Mouse (Mus musculus) frontal cortex, postnatal 10 days (tissue): ENCODE measurements around the gene Kcnk18.

Source experiments
- DNase-seq, 2 experiments: peaks; one replicate each; pipeline ENCODE4 v3.0.0; 2022; ENCODE audit warnings: low spot score in 2 of 2, mixed read lengths in 1 of 2

Kcnk18 gene

GRCm38 (mm10) chr19:59218991-59219390, at the start of gene Kcnk18:
Gene Kcnk18 (plus strand): TSS chr19:59219214.
- no peak for DNase-seq

- DNase-seq: no peak
Observed at GRCm38 (mm10) chr19:59169936-59170765, 48.9 kb upstream of the Kcnk18 start, which contains the start of gene Vax1. Gene Vax1 (minus strand): TSS chr19:59170056.

DNA sequence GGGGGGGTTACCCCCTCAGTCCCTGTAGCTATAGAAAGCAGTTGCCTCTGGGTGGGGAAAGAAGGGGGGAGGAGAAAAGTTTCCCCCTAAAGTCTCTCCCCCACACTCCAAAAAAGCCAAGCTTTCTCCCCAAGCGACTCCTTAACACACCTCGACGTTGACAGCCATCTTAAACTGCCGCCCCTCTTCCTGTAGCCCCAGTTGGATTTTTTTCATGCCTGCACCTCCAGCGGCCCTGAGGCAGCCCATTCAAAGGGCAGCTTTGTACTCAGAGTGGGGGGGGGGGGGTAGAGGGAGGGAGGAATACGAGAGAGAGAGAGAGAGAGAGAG, 48.3 kb upstream of the Kcnk18 start:
- DNase-seq: no peak

DNA sequence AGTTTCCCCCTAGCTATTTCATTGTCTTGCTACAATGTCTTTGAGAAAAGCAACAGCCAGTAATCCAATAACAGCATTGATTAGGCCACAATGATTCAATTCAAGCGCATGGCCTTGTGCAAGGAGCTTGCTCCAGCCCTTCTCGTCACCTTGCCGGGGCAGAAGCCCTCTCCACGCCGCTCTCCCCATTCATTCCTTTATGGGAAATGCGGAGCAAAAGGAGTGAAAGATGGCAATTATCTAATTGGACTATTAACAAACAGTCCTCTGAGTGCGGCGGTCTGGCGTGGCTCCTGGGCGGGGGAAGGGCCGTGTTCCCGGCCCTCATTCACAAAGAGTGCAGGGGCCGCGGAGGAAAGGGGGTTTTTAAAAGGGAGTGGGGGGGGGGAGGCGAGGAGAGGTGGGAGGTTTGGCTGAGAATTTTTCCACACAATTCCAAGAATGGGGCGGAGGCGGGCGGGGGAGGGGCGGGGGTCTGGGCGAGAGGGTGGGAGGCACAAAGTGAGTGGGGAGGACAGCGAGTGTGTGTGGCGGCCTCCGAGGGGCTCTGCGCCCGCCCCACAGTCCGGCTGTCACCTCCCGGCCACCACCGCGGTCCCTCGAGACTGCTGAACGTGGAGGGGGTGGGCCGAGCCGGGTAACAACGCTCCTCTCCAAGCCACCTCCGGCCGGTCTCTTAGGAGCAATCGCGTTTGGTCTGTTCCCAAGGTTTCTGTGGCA, 47.7 kb upstream of the Kcnk18 start:
- no peak for DNase-seq

GRCm38 (mm10) chr19:59171871-59172245, 47.2 kb upstream of the Kcnk18 start:
- DNase-seq: no peak

GRCm38 (mm10) chr19:59172781-59173180, 46.2 kb upstream of the Kcnk18 start:
- no peak for DNase-seq

DNA sequence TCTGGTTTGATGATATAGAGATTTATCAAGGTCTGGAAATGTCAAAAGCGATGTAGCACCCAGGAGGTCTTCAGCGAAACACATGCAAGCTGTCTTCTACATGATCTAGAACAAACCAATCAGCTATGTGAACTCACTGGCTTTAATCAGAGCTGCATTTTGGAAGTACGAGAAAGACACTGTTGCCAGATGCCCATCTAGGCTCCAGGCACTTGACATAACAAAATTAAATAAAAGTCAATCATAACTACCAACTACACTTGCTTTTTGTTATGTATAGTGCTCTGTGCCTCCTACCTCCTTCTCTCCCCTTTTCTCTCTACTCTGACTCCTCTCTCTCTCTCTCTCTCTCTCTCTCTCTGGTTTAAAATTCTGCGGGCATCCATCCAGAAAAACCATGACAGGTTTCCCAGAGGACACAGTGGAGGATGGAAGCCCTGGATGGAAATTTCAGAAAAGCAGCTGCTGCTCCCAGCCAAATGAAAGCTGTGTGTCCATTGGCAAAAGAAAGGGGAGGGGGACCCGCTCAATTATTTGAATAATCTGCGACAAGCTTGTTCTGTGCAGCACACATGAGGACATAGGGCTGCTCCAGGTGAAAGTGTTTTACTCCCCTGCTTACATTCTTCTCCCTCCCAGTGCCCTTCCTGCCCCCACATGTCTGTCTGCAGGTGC, 45.5 kb upstream of the Kcnk18 start:
- DNase-seq: no peak

DNA sequence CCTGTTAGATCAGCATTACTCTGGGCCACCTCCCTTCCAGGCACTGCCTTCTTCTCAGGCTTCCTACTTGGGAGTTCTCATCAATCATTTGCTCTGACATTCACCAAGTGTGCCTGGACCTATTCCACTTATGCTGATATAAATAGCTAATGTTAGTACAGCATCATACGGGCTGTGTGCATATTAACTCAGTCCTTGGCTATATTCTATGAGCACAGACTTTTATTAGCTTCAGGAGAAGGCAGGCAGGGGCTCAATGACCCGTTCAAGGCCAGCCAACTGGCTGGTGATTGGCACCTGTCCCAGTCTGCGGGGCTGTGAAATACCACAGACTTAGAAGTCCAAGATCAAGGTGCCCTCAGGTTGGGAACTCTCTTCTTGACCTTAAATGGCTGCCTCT, 35.0 kb upstream of the Kcnk18 start:
- DNase-seq: no peak

DNA sequence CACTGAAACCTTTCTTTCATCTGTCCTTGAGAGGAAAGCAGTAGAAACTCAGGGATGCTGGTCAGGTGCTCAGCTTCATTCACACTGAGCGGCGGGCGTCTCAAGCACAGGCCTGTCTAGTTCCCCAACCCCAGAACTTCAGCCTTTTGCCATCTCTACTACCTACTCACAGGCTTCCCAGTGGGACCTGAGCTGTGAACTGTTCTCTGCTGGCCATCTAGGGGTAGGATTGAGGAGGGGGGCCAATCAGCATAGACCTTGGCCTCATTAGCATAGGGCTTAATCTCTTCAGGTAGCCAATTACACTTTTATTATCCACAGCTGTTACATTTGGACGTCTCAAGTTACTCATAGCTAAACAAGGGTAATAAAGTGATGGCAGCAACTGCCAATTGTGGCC, 30.0 kb upstream of the Kcnk18 start:
- DNase-seq: no peak

DNA sequence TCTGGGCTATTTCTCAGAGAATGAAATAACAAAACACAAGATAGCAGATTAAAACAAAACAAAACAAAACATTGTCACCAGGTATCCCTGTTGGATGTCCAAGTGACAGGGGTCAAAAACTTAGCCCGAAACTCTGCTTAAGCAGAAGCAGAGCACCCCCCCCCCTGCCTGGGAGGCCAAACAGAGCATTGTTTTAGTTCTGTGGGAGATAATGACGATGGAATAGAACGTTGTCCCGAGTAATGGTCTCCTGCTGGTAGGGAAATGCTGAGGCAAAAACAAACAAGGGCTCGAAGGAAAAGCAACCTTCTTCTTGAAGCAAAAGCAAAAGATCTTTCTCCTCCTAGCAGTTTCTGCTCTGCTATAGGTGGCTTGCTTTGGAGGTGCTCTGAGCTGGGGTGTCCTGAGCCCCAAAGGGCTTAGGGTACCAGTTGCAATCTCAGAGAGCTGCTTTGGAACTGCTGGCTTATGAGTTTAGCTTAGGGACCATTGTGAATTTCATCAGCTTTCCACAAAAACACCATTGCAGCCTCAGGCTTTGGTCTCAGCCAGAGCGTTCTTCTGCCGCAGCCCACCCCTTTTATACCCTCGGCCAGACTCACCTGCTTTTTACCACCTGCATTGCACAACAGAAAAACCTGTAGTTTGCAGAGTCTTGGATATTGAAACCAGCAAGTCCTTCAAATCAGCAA, 28.4 kb upstream of the Kcnk18 start:
- DNase-seq: no peak

DNA sequence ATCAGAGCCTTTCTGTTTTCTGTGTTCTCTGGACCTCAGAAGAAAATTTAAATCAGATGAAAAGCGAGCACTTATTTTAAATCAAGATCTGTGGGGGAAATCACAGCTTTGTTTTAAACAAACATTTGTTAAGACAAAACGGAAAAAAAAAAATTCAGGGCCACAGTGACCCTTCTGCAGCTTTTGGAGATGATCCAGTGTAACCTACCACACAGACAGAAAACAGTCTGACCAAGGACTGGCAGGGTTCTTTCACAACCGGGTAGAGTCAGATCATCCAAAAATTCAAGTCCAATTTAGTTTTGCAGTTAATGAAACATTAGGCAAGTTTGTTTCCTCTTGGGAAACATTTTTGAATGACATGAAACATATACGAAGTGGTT, 27.9 kb upstream of the Kcnk18 start:
- DNase-seq: no peak

DNA sequence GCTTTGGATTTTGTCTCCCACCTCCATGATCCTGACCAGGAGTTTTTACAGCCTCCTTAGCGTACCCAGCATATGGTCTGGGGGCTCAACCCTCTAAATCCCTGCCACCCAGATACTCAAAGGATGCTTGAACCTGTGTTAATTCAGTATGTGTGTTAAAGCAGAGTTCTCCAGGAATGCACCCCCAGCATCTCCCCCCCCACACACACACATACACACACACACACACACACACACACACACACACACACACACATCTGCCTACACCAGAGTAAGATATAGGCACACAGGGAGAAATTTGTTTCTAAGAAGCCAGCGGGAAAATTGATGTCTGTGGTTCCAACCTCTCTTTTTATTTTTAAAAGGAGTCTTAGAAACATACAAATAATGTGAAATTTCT, 26.5 kb upstream of the Kcnk18 start:
- no peak for DNase-seq

DNA sequence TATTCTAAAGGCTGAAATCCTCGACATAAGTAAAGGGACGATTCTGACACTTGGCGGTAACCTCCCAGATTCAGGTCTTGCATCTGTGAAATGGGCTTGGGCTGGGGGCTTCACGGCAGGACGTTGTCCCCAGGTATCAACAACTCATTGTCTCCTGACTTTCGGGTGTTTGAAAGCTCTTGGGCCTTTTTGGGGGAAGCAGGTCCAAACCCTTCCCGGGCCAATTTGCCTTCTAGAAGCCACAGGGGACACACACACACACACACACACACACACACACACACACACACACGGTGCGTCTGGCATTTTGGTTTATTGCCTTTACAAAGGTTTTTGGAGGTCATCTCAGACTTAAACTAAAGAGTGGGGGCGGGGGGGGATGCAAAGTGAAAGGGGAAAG, 25.6 kb upstream of the Kcnk18 start:
- DNase-seq: no peak

GRCm38 (mm10) chr19:59193986-59194820, 24.8 kb upstream of the Kcnk18 start:
- DNase-seq: no peak

- DNase-seq: no peak
Observed at GRCm38 (mm10) chr19:59195181-59195770, 23.7 kb upstream of the Kcnk18 start.

- peak; percentile 13 to 58 for DNase-seq
Observed at GRCm38 (mm10) chr19:59196111-59196666, 22.8 kb upstream of the Kcnk18 start.

GRCm38 (mm10) chr19:59198161-59198560, 20.9 kb upstream of the Kcnk18 start:
- DNase-seq: no peak

DNA sequence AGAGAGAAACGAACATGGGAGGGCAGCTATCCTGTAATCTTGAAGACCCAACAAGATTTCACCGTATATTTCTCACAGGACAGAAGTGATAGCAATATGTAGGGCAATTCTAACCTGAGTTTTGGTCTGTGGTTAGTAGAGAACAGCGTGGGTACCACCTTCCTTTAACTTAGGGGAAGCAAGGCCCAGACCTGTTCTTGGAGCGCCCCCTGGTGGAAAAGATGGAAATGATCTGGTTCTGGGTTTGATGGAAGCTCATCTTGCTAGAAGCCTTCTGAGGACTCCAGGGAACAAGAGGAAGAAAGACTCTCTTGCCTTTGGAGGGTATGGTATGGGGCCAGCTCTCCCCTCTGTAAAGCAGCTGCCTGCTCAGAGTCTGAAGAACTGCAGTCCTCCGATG, 10.5 kb upstream of the Kcnk18 start:
- peak; percentile 34 to 78 for DNase-seq

GRCm38 (mm10) chr19:59208986-59209385, 10.0 kb upstream of the Kcnk18 start:
- no peak for DNase-seq

GRCm38 (mm10) chr19:59216891-59217290, 2.1 kb upstream of the Kcnk18 start:
- DNase-seq: no peak

DNA sequence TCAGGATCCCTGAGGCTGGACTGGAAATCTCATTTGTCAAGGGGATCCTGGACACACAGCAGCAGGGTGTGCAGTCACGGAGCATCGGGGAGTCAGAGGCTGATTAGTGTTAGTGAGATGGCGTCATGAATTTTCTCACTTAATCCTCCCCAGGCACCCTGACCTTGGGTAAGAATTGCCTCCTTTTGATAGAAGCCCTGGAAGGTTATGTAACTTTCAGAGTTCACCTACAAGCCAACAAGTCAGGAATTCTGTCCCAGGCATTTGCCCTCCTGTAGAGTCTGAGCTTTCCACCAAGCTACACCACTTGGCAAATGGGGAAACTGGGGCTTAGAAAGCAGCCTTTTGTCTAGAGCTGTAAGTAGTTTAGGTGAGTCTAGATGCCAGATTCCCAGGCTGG, 2.1 kb downstream of the Kcnk18 start:
- DNase-seq: no peak
